Mouse (Mus musculus) left cerebral cortex, adult 6 months (tissue): ENCODE measurements around the gene Clrn2. TPM values are rescaled to one million over a fixed set of nuclear protein-coding genes. Genes with fewer than 3 reads are reported as not detected.

ENCODE experiments used
- long read RNA-seq, 2 experiments: library from polyadenylated mRNA; unstranded; transcript quantifications; one replicate each; pipeline ENCODE4 v2.0.0; 2019 to 2020
- polyA plus RNA-seq: library from polyadenylated mRNA; unstranded; fragments of <200 nt; fragmentation: Nextera tagmentation; gene quantifications from 2 replicates; pipeline ENCODE4 v1.2.3, GENCODE M21; 2021

Gene Clrn2
- polyA plus RNA-seq, result 0.37 and 0.51 TPM in 2 replicates
- long read RNA-seq, experiment 1, result 0 reads
- long read RNA-seq, experiment 2, result 0 reads

DNA sequence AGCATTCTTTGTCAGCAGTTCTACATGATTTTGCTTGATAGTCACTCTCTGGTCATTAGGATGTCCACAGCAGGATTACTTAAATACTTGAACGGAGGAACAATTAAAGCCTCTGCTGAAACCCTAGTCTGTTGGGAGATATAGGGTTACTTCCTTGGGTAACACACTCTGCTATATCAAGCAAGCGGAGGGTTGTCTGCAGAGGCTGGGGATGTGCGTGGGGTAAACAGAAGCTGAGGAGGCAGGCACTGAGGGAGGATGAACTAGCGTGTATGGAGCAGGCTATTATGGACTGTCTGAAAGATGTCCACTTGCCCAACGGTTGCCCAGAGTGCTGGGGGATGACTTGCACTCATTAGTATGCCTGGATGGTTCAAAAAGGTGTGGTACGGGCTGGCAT, at the start of gene Clrn2:
Gene Clrn2 (plus strand): TSS at position 301 of the 400 bp plus-strand sequence.

DNA sequence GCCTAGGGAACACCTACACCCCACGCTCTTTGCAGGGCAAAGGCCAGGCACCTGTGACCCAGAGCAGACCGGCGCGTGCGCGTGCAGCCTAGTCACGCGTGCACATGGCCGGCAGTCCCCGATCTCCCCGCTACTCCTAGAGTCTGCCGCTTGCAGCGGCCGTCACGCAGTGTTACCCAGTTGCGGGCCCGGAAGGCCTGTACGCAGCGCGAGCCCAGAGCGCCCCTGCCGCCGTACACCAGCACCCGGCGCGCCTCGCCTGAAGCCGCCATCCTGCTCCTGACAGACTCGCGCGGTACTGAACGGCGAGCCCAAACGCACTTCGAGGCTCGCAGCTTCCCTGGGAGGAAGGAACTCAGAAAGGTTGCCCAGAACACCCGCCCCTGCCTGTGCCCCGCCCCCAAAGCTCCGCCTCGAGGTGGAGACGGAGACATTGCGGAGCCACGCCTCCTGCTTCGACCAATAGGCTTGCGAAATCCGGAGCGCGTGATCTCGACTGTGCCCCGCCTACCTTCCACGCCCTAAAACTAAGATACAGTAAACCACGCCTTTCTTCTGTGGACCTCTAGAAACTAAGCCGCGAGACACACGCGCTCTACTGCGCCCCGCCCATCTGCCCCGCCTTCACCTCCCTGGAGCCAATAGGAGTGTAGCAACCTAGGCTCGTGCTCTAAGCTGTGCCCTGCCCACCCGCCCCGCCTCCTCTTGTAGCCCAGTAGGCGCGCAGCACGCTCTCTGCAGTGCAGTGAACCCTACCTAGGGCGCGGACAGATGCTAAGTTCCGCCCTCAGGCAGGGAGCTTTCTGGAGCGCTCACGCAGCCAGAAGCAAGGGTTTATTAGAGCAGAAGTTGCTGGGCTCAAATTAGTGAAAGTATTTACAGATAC, 3.5 kb upstream of the Clrn2 start, which contains the start of gene Qdpr:
Gene Qdpr (minus strand): TSS at position 406 of the 886 bp plus-strand sequence.

DNA sequence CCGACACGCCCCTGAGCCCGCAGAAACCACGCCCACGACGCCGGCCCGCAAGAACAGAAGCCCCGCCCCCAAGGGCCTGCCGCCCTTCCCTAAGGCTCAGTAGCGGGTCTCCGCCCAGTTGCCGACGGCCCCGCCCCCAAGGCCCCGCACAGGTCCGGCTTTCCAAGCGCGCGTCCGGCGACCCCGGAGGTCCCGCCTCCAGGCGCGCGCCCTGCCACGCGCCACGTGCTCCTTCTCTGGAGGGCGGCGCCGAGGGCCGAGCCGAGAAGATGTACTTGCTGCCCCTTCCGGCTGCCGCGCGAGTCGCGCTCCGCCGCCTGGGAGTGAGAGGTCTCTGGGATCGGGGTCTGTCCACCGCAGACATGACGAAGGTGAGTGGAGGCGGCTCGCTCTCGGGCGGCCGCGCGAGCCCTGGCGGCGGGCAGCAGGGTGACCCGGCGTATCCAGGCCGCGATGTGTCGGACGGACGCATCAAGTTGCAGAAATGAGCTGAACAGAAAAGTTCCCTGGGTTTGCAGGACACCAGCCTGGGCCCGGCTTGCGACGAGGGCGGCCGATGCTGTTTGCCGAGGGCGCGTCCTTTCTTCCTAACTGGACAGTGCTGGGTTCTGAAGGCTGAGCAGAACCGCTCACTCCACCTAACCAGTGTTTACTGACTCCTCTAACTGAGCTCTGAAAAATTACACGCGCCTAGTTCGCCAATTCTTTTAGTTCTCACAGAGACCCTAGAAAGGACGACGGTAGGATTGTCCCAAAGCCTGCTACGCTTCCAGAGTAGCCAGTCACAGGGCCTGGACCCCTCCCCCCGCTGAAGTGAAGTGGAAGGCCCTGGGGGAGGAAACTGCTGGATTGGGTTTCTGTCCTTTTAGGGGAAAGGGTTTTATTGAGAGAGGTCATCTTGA, 39.9 kb downstream of the Clrn2 start, which contains the start of gene Lap3:
Gene Lap3 (plus strand): TSS at position 184 of the 902 bp plus-strand sequence.

Other genes starting within 250 kb of the Clrn2 start
- gene Qdpr, start 3.5 kb upstream of the Clrn2 start, polyA plus RNA-seq, result 361 and 406 TPM in 2 replicates
- 89.7 and 101 TPM in 2 replicates for gene Lap3, start 39.6 kb downstream of the Clrn2 start, polyA plus RNA-seq
- 348 and 391 TPM in 2 replicates for gene Med28, start 66.5 kb downstream of the Clrn2 start, polyA plus RNA-seq
- 2.0 and 2.1 TPM in 2 replicates for gene Fam184b, start 185.9 kb downstream of the Clrn2 start, polyA plus RNA-seq
- gene Ncapg, start 216.2 kb downstream of the Clrn2 start, polyA plus RNA-seq, result 0.16 and 0.44 TPM in 2 replicates